Mouse (Mus musculus): ENCODE data around the gene Ccdc15. TPM values are rescaled to one million over a fixed set of nuclear protein-coding genes. Genes with fewer than 3 reads are reported as not detected.

Gene Ccdc15
- total and polyA plus RNA-seq, 3 experiments: 3.7 to 4.0 TPM; not detected in 1

DNA sequence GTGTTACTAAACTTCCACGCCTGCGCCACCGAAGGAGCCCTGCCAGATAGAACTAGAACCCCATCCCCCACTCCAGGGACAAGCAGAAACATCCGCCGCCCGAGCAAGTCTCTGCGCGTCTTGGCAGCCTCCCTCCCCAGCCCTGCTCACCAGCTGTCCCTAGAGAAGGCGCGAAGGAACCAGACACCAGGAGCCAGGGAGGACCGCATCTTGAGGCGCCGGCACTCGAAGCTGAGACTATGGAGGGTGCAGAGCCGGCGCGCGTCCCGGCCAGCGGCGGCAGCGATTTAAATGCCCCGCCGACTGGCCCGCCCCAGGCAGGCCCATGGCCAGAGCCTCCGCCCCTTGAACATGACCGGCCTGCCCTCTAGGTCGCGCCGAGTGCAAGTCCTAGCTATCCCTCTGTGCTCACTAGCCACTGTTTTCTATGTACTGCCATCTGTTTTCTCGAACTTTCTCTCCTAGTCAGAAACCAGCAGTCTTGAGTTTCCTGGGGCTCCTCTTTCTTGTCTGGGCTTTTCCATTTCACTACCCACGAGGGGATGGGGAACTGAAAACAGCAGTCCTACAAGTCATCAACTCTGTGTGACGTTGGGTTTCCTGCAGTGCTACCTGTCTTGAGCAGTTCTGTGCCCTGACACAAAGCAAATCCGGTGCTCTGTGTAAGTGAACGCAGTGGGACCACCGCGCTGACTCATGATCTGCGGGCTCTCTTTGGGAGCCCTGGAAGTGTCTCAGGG is 92.9 kb downstream of the Ccdc15 start, which contains the start of gene Slc37a2:
Gene Slc37a2, minus strand, starts transcription at position 590 of the 740 bp plus-strand sequence.
- H3K27me3 ChIP-seq (ENCODE audit: control insufficient read depth in 1 of 2, insufficient read depth in 2 of 2, low read length in 2 of 2): no peaks in the 10 kb centered on the region
- peak within 1 kb of the TSS; percentile 44 for H3K9ac ChIP-seq (ENCODE audit: control insufficient read depth, low read depth, low read length, poor library complexity, severe bottlenecking)

DNA sequence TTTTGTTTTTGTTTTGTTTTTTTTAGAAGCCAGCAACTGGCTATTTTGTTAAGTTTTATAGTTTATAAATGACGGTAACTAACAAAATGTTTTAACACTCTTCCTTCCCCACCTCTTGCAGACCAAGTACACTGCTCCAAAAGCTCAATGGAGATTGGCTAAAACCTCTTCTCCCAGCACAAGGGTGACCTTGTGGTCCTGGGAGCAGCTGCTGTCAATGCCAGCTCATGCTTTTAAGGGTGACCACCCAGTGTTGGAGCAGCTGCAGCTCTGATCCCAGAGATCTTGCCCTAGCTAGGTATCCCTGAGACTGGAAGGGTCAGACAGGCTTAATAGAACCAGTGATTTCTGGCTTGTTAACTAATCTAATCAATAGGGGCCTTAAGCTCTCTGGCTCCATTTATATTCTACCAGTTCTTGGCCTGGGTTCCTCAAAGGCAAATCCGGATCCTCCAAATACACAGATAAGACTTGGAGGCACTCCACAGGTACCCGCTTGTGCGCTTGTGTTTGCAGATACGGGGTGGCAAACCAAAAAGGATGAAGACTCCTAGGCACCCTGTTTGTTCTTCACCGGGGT is 93.6 kb downstream of the Ccdc15 start:
- Histone ChIP-seq H3K4me1 (ENCODE audit: control insufficient read depth in 1 of 2, insufficient read depth in 2 of 2, low read length in 2 of 2) (no peaks in the 10 kb centered on the region), H3K9me3 (replicated peaks; ENCODE audit: insufficient read depth, low read length) (no peaks in the 10 kb centered on the region), H3K9ac (ENCODE audit: control insufficient read depth, low read depth, low read length, poor library complexity, severe bottlenecking) (peak overlapping the region; percentile 28), H3K36me3 (ENCODE audit: control insufficient read depth in 1 of 2, insufficient read depth in 2 of 2, low read length in 2 of 2) (no peaks in the 10 kb centered on the region), H3K79me2 (ENCODE audit: control insufficient read depth, insufficient read depth, low read length, poor library complexity) (no peaks in the 10 kb centered on the region), H3K27me3 (ENCODE audit: control insufficient read depth in 1 of 2, insufficient read depth in 2 of 2, low read length in 2 of 2) (no peaks in the 10 kb centered on the region), H3K4me3 (ENCODE audit: control insufficient read depth in 1 of 2, insufficient read depth in 1 of 2, low read depth in 2 of 2, low read length in 2 of 2) (peak overlapping the region; percentile 43 to 48), H3K27ac (ENCODE audit: control insufficient read depth, low read depth, low read length) (no peak overlapping the region)
- peak; percentile 43; the same call in 1 of the 2 replicates for TF ChIP-seq RCOR1 (IDR thresholded peaks at IDR 0.05; ENCODE audit: low read depth, low read length)
- no peak for TF ChIP-seq RAD21 (IDR thresholded peaks at IDR 0.05; ENCODE audit: low read depth, low read length)
- TF ChIP-seq TCF12 (IDR thresholded peaks at IDR 0.05; ENCODE audit: low read depth, low read length): 0 out of 2 replicates have a peak, but pooled peaks have one; percentile 17
- DNase-seq (ENCODE audit: low read depth, low spot score): peak; percentile 32

More for the DNA sequence above, 92.9 kb downstream of the Ccdc15 start, which contains the start of gene Slc37a2:
- Histone ChIP-seq H3K4me3 (ENCODE audit: control insufficient read depth in 1 of 2, insufficient read depth in 1 of 2, low read depth in 2 of 2, low read length in 2 of 2) (peak within 1 kb of the TSS; percentile 43 to 48), H3K9me3 (replicated peaks; ENCODE audit: insufficient read depth, low read length) (no peaks in the 10 kb centered on the region), H3K36me3 (ENCODE audit: control insufficient read depth in 1 of 2, insufficient read depth in 2 of 2, low read length in 2 of 2) (no peaks in the 10 kb centered on the region), H3K79me2 (ENCODE audit: control insufficient read depth, insufficient read depth, low read length, poor library complexity) (no peaks in the 10 kb centered on the region), H3K4me1 (ENCODE audit: control insufficient read depth in 1 of 2, insufficient read depth in 2 of 2, low read length in 2 of 2) (no peaks in the 10 kb centered on the region), H3K27ac (ENCODE audit: control insufficient read depth, low read depth, low read length) (no peak within 1 kb of the TSS)
- TF ChIP-seq JUND (IDR thresholded peaks at IDR 0.05; ENCODE audit: low read depth, low read length): no peak
- no peak for TF ChIP-seq USF2 (IDR thresholded peaks at IDR 0.05; ENCODE audit: borderline replicate concordance in 1 of 2, insufficient read depth in 1 of 2, low read depth in 1 of 2, low read length in 2 of 2)
- no peak for TF ChIP-seq ZMIZ1 (IDR thresholded peaks at IDR 0.05; ENCODE audit: low read depth, low read length)
- peak; percentile 83 for TF ChIP-seq TBP (IDR thresholded peaks at IDR 0.05; ENCODE audit: low read depth, low read length)
- no peak for TF ChIP-seq POLR2A (IDR thresholded peaks at IDR 0.05; ENCODE audit: control insufficient read depth in 1 of 2, insufficient read depth in 1 of 2, low read depth in 1 of 2, low read length in 2 of 2, poor library complexity in 1 of 2)
- 0 out of 2 replicates have a peak, but pooled peaks have one; percentile 52 for TF ChIP-seq UBTF (IDR thresholded peaks at IDR 0.05; ENCODE audit: borderline replicate concordance, insufficient read depth, low read depth, low read length)
- TF ChIP-seq NRF1 (IDR thresholded peaks at IDR 0.05; ENCODE audit: insufficient read depth, low read depth, low read length, poor library complexity, severe bottlenecking): 0 out of 2 replicates have a peak, but pooled peaks have one; percentile 23
- no peak for TF ChIP-seq BHLHE40 (IDR thresholded peaks at IDR 0.05; ENCODE audit: borderline replicate concordance, low read depth, low read length)
- TF ChIP-seq MAFK (IDR thresholded peaks at IDR 0.05; ENCODE audit: borderline replicate concordance, low read depth, low read length): no peak
- no peak for TF ChIP-seq ETS1 (IDR thresholded peaks at IDR 0.05; ENCODE audit: low read depth, low read length)
- TF ChIP-seq ZC3H11A (IDR thresholded peaks at IDR 0.05; ENCODE audit: low read depth, low read length): no peak
- no peak for TF ChIP-seq CTCF (IDR thresholded peaks at IDR 0.05 in 2 of 3, conservative IDR thresholded peaks at IDR 0.05 in 1 of 3; ENCODE audit: control insufficient read depth in 1 of 3, insufficient read depth in 1 of 3, low read depth in 2 of 3, low read length in 3 of 3, poor library complexity in 1 of 3, severe bottlenecking in 1 of 3)
- peak; percentile 53 for DNase-seq (ENCODE audit: low read depth, low spot score)
